Mouse (Mus musculus): ENCODE data around the gene Cnih1. TPM values are rescaled to one million over a fixed set of nuclear protein-coding genes. Genes with fewer than 3 reads are reported as not detected.
A peak's percentile ranks its signal among the peaks of the same experiment; 100 is the strongest.

Gene Cnih1
- polyA plus RNA-seq, 1 experiment, result 104 TPM

- peaks cover 41% of the 10 kb centered on the region for H3K36me3 ChIP-seq (ENCODE audit: control insufficient read depth, insufficient read depth)
- no peaks in the 10 kb centered on the region for H3K27me3 ChIP-seq (ENCODE audit: control insufficient read depth, insufficient read depth, insufficient read length)
- no peak for TF ChIP-seq MAX (IDR thresholded peaks at IDR 0.05; ENCODE audit: low read depth)
- TF ChIP-seq TCF12 (IDR thresholded peaks at IDR 0.05; ENCODE audit: insufficient read depth, poor library complexity, severe bottlenecking), result no peak
- no peak for TF ChIP-seq MYOD1 (IDR thresholded peaks at IDR 0.05; ENCODE audit: control insufficient read depth in 1 of 3, insufficient read length in 2 of 3, low read depth in 2 of 3)
- no peak for TF ChIP-seq E2F4 (IDR thresholded peaks at IDR 0.05; ENCODE audit: insufficient read depth)
- no peak for TF ChIP-seq POLR2AphosphoS2 (IDR thresholded peaks at IDR 0.05; ENCODE audit: insufficient read length, low read depth)
- no peak for TF ChIP-seq POLR2A (IDR thresholded peaks at IDR 0.05; ENCODE audit: insufficient read length, low read depth)
- peaks cover 85% of the 10 kb centered on the region for H3K79me2 ChIP-seq (ENCODE audit: control insufficient read depth, insufficient read depth)
- H3K4me3 ChIP-seq, result no peak overlapping the region
- no peak overlapping the region for H3ac ChIP-seq (ENCODE audit: control insufficient read depth, insufficient read length)
- H3K4me2 ChIP-seq (ENCODE audit: low read depth), result no peak overlapping the region
Observed at GRCm38 (mm10) chr14:46783327-46783926, 4.8 kb downstream of the Cnih1 start.

- Histone ChIP-seq H3K4me2 (ENCODE audit: low read depth) (peak overlapping the region; percentile 12), H3K36me3 (ENCODE audit: control insufficient read depth, insufficient read depth) (peaks cover 50% of the 10 kb centered on the region), H3ac (ENCODE audit: control insufficient read depth, insufficient read length) (no peak overlapping the region), H3K27me3 (ENCODE audit: control insufficient read depth, insufficient read depth, insufficient read length) (no peaks in the 10 kb centered on the region), H3K79me2 (ENCODE audit: control insufficient read depth, insufficient read depth) (peaks cover 81% of the 10 kb centered on the region), H3K4me3 (no peak overlapping the region)
- TF ChIP-seq MYOG (IDR thresholded peaks at IDR 0.05; ENCODE audit: control insufficient read depth in 1 of 3, insufficient read depth in 1 of 3, insufficient read length in 2 of 3, low read depth in 2 of 3), result peak in 1 of 3 experiments; percentile 41
- peak; percentile 13 for TF ChIP-seq TCF12 (IDR thresholded peaks at IDR 0.05; ENCODE audit: insufficient read depth, poor library complexity, severe bottlenecking)
- no peak for TF ChIP-seq SRF (IDR thresholded peaks at IDR 0.05; ENCODE audit: control insufficient read depth, insufficient read length, low read depth)
- no peak for TF ChIP-seq REST (IDR thresholded peaks at IDR 0.05; ENCODE audit: insufficient read depth, insufficient read length)
- TF ChIP-seq E2F4 (IDR thresholded peaks at IDR 0.05; ENCODE audit: insufficient read depth), result no peak
- TF ChIP-seq CEBPB (IDR thresholded peaks at IDR 0.05; ENCODE audit: insufficient read depth, poor library complexity, severe bottlenecking), result no peak
- no peak for TF ChIP-seq POLR2AphosphoS2 (IDR thresholded peaks at IDR 0.05; ENCODE audit: insufficient read length, low read depth)
Observed at GRCm38 (mm10) chr14:46782187-46782828, 5.9 kb downstream of the Cnih1 start.

DNA sequence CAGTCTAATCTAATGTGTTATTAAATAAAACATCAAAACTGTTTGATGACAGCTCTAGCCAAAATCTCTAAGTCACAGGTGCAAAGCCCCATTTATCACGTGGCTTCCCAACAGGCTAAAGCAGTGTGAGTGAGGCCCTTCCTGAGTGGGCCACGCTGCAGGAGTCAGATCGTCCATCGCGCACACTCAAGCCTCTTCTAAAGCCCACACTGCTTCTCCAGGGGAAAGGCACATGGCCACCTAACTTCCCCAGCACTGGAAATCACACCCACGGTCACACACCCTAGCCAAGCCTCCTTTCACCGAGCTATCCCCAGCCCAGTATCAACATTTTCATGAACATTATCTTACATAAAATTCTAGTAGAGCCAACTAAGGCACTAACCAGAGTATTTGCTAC lies 7.1 kb downstream of the Cnih1 start:
- Histone ChIP-seq H3K36me3 (ENCODE audit: control insufficient read depth, insufficient read depth) (peaks cover 56% of the 10 kb centered on the region), H3K4me2 (ENCODE audit: low read depth) (no peak overlapping the region), H3K4me3 (no peak overlapping the region), H3ac (ENCODE audit: control insufficient read depth, insufficient read length) (no peak overlapping the region), H3K27me3 (ENCODE audit: control insufficient read depth, insufficient read depth, insufficient read length) (no peaks in the 10 kb centered on the region), H3K79me2 (ENCODE audit: control insufficient read depth, insufficient read depth) (peaks cover 68% of the 10 kb centered on the region)
- TF ChIP-seq SRF (IDR thresholded peaks at IDR 0.05; ENCODE audit: control insufficient read depth, insufficient read length, low read depth), result no peak
- TF ChIP-seq USF1 (IDR thresholded peaks at IDR 0.05; ENCODE audit: low read depth), result no peak
- no peak for TF ChIP-seq POLR2A (IDR thresholded peaks at IDR 0.05; ENCODE audit: insufficient read length, low read depth)
- no peak for TF ChIP-seq POLR2AphosphoS2 (IDR thresholded peaks at IDR 0.05; ENCODE audit: insufficient read length, low read depth)
- no peak for TF ChIP-seq REST (IDR thresholded peaks at IDR 0.05; ENCODE audit: insufficient read depth, insufficient read length)

- no peak for TF ChIP-seq E2F4 (IDR thresholded peaks at IDR 0.05; ENCODE audit: insufficient read depth)
- TF ChIP-seq USF1 (IDR thresholded peaks at IDR 0.05; ENCODE audit: low read depth), result no peak
- TF ChIP-seq SRF (IDR thresholded peaks at IDR 0.05; ENCODE audit: control insufficient read depth, insufficient read length, low read depth), result no peak
- TF ChIP-seq REST (IDR thresholded peaks at IDR 0.05; ENCODE audit: insufficient read depth, insufficient read length), result no peak
- no peak for TF ChIP-seq MYOG (IDR thresholded peaks at IDR 0.05; ENCODE audit: control insufficient read depth in 1 of 3, insufficient read depth in 1 of 3, insufficient read length in 2 of 3, low read depth in 2 of 3)
- TF ChIP-seq MYOD1 (IDR thresholded peaks at IDR 0.05; ENCODE audit: control insufficient read depth in 1 of 3, insufficient read length in 2 of 3, low read depth in 2 of 3), result no peak
- no peak for TF ChIP-seq MAX (IDR thresholded peaks at IDR 0.05; ENCODE audit: low read depth)
- TF ChIP-seq TCF3 (IDR thresholded peaks at IDR 0.05; ENCODE audit: insufficient read length, low read depth), result no peak
- TF ChIP-seq CEBPB (IDR thresholded peaks at IDR 0.05; ENCODE audit: insufficient read depth, poor library complexity, severe bottlenecking), result no peak
- TF ChIP-seq POLR2A (IDR thresholded peaks at IDR 0.05; ENCODE audit: insufficient read length, low read depth), result no peak
- no peak for TF ChIP-seq POLR2AphosphoS2 (IDR thresholded peaks at IDR 0.05; ENCODE audit: insufficient read length, low read depth)
- no peak for TF ChIP-seq TCF12 (IDR thresholded peaks at IDR 0.05; ENCODE audit: insufficient read depth, poor library complexity, severe bottlenecking)
- Histone ChIP-seq H3ac (ENCODE audit: control insufficient read depth, insufficient read length) (no peak overlapping the region), H3K79me2 (ENCODE audit: control insufficient read depth, insufficient read depth) (peaks cover 50% of the 10 kb centered on the region), H3K27me3 (ENCODE audit: control insufficient read depth, insufficient read depth, insufficient read length) (no peaks in the 10 kb centered on the region), H3K4me3 (no peak overlapping the region), H3K36me3 (ENCODE audit: control insufficient read depth, insufficient read depth) (peaks cover 65% of the 10 kb centered on the region), H3K4me2 (ENCODE audit: low read depth) (no peak overlapping the region)
Observed at GRCm38 (mm10) chr14:46779217-46779616, 9.0 kb downstream of the Cnih1 start.

- Histone ChIP-seq H3K36me3 (ENCODE audit: control insufficient read depth, insufficient read depth) (peaks cover 61% of the 10 kb centered on the region), H3ac (ENCODE audit: control insufficient read depth, insufficient read length) (no peak overlapping the region), H3K4me3 (no peak overlapping the region), H3K27me3 (ENCODE audit: control insufficient read depth, insufficient read depth, insufficient read length) (no peaks in the 10 kb centered on the region), H3K4me2 (ENCODE audit: low read depth) (no peak overlapping the region), H3K79me2 (ENCODE audit: control insufficient read depth, insufficient read depth) (peaks cover 45% of the 10 kb centered on the region)
- TF ChIP-seq E2F4 (IDR thresholded peaks at IDR 0.05; ENCODE audit: insufficient read depth) (no peak), MAX (IDR thresholded peaks at IDR 0.05; ENCODE audit: low read depth) (no peak), POLR2A (IDR thresholded peaks at IDR 0.05; ENCODE audit: insufficient read length, low read depth) (no peak), TCF12 (IDR thresholded peaks at IDR 0.05; ENCODE audit: insufficient read depth, poor library complexity, severe bottlenecking) (no peak), TCF3 (IDR thresholded peaks at IDR 0.05; ENCODE audit: insufficient read length, low read depth) (no peak), REST (IDR thresholded peaks at IDR 0.05; ENCODE audit: insufficient read depth, insufficient read length) (no peak), POLR2AphosphoS2 (IDR thresholded peaks at IDR 0.05; ENCODE audit: insufficient read length, low read depth) (no peak), MYOD1 (IDR thresholded peaks at IDR 0.05; ENCODE audit: control insufficient read depth in 1 of 3, insufficient read length in 2 of 3, low read depth in 2 of 3) (no peak), SRF (IDR thresholded peaks at IDR 0.05; ENCODE audit: control insufficient read depth, insufficient read length, low read depth) (no peak), USF1 (IDR thresholded peaks at IDR 0.05; ENCODE audit: low read depth) (no peak), CEBPB (IDR thresholded peaks at IDR 0.05; ENCODE audit: insufficient read depth, poor library complexity, severe bottlenecking) (no peak), MYOG (IDR thresholded peaks at IDR 0.05; ENCODE audit: control insufficient read depth in 1 of 3, insufficient read depth in 1 of 3, insufficient read length in 2 of 3, low read depth in 2 of 3) (no peak)
Observed at GRCm38 (mm10) chr14:46778756-46779155, 9.5 kb downstream of the Cnih1 start.
